Mouse (Mus musculus) heart, adult 2 months (tissue): ENCODE data around the gene Cblb.

Source experiments
- CTCF ChIP-seq: fragments of 200-600 bp; IDR thresholded peaks from 2 replicates; pipeline ENCODE4 v1.8.1; 2022; ENCODE audit warnings: antibody characterized with exemption, mild to moderate bottlenecking, moderate library complexity
- EP300 ChIP-seq: fragments of 200-500 bp; IDR thresholded peaks from 2 replicates; pipeline ENCODE4 v1.6.1; 2011; ENCODE audit warnings: low read depth, low read length, control low read depth; ENCODE audit not compliant: insufficient read depth

DNA sequence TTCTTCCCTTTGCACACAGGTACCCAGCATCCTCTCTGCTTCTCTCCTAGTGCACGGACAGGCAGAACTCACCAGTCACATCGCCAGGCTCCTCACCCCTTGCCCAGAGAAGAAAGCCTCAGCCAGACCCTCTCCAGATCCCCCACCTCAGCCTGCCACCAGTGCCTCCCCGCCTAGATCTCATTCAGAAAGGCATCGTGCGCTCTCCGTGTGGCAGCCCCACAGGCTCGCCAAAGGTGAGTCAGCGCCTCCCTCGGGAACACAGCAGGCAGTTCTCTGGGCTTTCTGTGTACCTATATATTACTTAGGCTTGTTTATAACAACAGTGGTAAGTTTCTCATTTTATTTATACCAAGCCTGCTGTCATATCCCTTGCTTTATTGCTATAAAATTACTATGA lies 133.2 kb downstream of the Cblb start:
- TF ChIP-seq EP300: no peak
- TF ChIP-seq CTCF: no peak
